21 mouse cellular contexts compared by ENCODE assay signal in the genomic region with DNA sequence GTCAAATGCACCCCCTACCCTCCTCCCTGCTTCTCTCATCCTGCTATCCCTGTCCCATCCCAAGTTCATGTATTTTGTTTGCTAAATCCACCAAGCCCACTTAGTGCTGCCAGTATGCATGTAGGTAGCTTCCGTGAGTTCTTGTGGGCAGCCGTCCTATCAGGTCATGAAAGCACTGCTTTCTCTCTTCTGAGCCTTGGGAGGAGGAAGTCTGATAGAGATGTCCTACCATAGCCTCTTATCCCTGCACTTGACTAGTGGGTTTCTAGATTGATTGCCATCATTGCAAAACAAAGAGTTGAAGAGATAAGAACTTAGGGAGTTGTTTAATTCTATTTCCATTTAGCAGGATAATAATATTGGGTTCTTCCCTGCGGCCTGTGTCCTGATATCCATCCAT. TPM values are rescaled to one million over a fixed set of nuclear protein-coding genes. Genes with fewer than 3 reads are reported as not detected.
DNase-seq lines count a peak whose midpoint lies in the region; ATAC-seq and TF ChIP-seq lines count a peak whose summit lies in the region.
"Had no signal": no experiment of that assay in that cellular context is flagged by ENCODE, and none has a peak within 500 bp of the region (broad histone marks: within the 10 kb centered on the region; RNA-seq: fewer than 3 reads in every experiment).

No protein-coding gene starts in this region.

- 0 out of 2 replicates have a peak overlapping the region, but pooled peaks have one; percentile 50 for H3K9ac ChIP-seq in heart, embryonic 13.5 days
- no peak overlapping the region for H3K9ac ChIP-seq in heart, postnatal 0 days (replicated peaks; ENCODE audit: low read depth, low read length)
- H3K9ac ChIP-seq: embryonic facial prominence, embryonic 15.5 days; forebrain, embryonic 15.5 days; hindbrain, embryonic 13.5 days had no signal

- H3K9me3 ChIP-seq in heart, embryonic 13.5 days, result no peaks in the 10 kb centered on the region
- no peaks in the 10 kb centered on the region for H3K9me3 ChIP-seq in heart, postnatal 0 days (replicated peaks; ENCODE audit: control insufficient read depth, low read length)
- H3K9me3 ChIP-seq: embryonic facial prominence, embryonic 15.5 days; forebrain, embryonic 15.5 days; G1E; hindbrain, embryonic 13.5 days had no signal

- no peak for TF ChIP-seq CTCF in gastrocnemius, adult 2 months (IDR thresholded peaks at IDR 0.05)
- TF ChIP-seq CTCF in heart, postnatal 0 days (IDR thresholded peaks at IDR 0.05; ENCODE audit: low read depth), result no peak

- no peak for DNase-seq in gastrocnemius, adult 2 months
- DNase-seq in gastrocnemius, postnatal 10 days, result no peak
- no peak for DNase-seq in heart, postnatal 25 days (ENCODE audit: low spot score)
- DNase-seq in heart, postnatal 0 days (ENCODE audit: low spot score), result no peak
- no peak for DNase-seq in heart, adult 9 months (ENCODE audit: low spot score in 2 of 2)
- DNase-seq: adrenal gland, postnatal 10 days; B cell, adult 2 months; cerebellum, adult 11 months; cerebellum, adult 8-10 months; cerebellum, postnatal 14 days; embryo, embryonic 11 days; gastrocnemius, postnatal 14 days; kidney, adult 2 months had no signal

- TF ChIP-seq EP300 in heart, postnatal 0 days (IDR thresholded peaks at IDR 0.05; ENCODE audit: low read depth), result no peak

- H3K4me2 ChIP-seq in heart, embryonic 13.5 days, result peak overlapping the region; percentile 38
- no peak overlapping the region for H3K4me2 ChIP-seq in heart, postnatal 0 days (ENCODE audit: low read depth, low read length)
- H3K4me2 ChIP-seq: embryonic facial prominence, embryonic 15.5 days; forebrain, embryonic 15.5 days; hindbrain, embryonic 13.5 days had no signal

- intact Hi-C loops in gastrocnemius, adult 2 months (cut with DNase I), result no loop called here
- intact Hi-C loops in heart, postnatal 25 days (cut with DNase I), result no loop called here

- no peak for ATAC-seq in heart, embryonic 13.5 days (ENCODE audit: extremely low read depth, insufficient number of reproducible peaks, low FRiP score, low TSS enrichment)
- ATAC-seq in heart, postnatal 0 days (ENCODE audit: insufficient read depth, low read depth), result no peak
- ATAC-seq in megakaryocyte-erythroid progenitor cell, adult 5-6 weeks (replicated peaks; ENCODE audit: low FRiP score, low TSS enrichment, poor library complexity, severe bottlenecking), result 0 out of 2 replicates have a peak, but pooled peaks have one; percentile 29
- ATAC-seq: CD4-positive, CD25-positive, alpha-beta regulatory T cell, adult 4 months; forebrain, embryonic 15.5 days; hindbrain, postnatal 0 days had no signal

- no peak overlapping the region for H3K4me3 ChIP-seq in gastrocnemius, adult 2 months
- H3K4me3 ChIP-seq in heart, embryonic 13.5 days, result no peak overlapping the region
- no peak overlapping the region for H3K4me3 ChIP-seq in heart, postnatal 0 days (ENCODE audit: low read depth, low read length)
- H3K4me3 ChIP-seq: embryonic facial prominence, embryonic 15.5 days; forebrain, embryonic 15.5 days; hindbrain, embryonic 13.5 days had no signal

- WGBS in heart, embryonic 13.5 days, result 26% methylated on average over 3 of the region's 3 CpGs
- WGBS in heart, postnatal 0 days, result 34% methylated on average over 3 of the region's 3 CpGs

- H3K27me3 ChIP-seq in heart, embryonic 13.5 days (replicated peaks), result no peaks in the 10 kb centered on the region
- no peaks in the 10 kb centered on the region for H3K27me3 ChIP-seq in heart, postnatal 0 days (ENCODE audit: control insufficient read depth, insufficient read depth, low read length)
- H3K27me3 ChIP-seq: embryonic facial prominence, embryonic 15.5 days; forebrain, embryonic 15.5 days; hindbrain, embryonic 13.5 days had no signal

- H3K36me3 ChIP-seq in heart, embryonic 13.5 days, result peaks cover 5% of the 10 kb centered on the region
- H3K36me3 ChIP-seq in heart, postnatal 0 days (replicated peaks; ENCODE audit: control insufficient read depth, insufficient read depth, low read length), result no peaks in the 10 kb centered on the region
- H3K36me3 ChIP-seq: embryonic facial prominence, embryonic 15.5 days; forebrain, embryonic 15.5 days; hindbrain, embryonic 13.5 days had no signal

- peaks cover 71% of the 10 kb centered on the region for H3K4me1 ChIP-seq in heart, embryonic 13.5 days
- peaks cover 43% of the 10 kb centered on the region for H3K4me1 ChIP-seq in heart, postnatal 0 days (ENCODE audit: control insufficient read depth, insufficient read depth)

- peak overlapping the region; percentile 44; the same call in 1 of the 2 replicates for H3K27ac ChIP-seq in gastrocnemius, adult 2 months
- H3K27ac ChIP-seq in heart, embryonic 13.5 days (replicated peaks), result peak overlapping the region; percentile 76
- peak overlapping the region; percentile 78 for H3K27ac ChIP-seq in heart, postnatal 0 days (ENCODE audit: low read depth)
- H3K27ac ChIP-seq: embryonic facial prominence, embryonic 15.5 days; forebrain, embryonic 15.5 days; hindbrain, embryonic 13.5 days; hindbrain, postnatal 0 days had no signal

RNA-seq across cellular contexts. Expression of a gene that starts 9.6 kb away (rescaled TPM):
- total RNA-seq in gastrocnemius, adult 2 months (2021), result 10 to 100 TPM; 23.2 to 29.1 TPM
- 10 to 100 TPM; 48.7 to 65.4 TPM for total RNA-seq in gastrocnemius, postnatal 10 days (2021)
- polyA plus RNA-seq in heart, embryonic 13.5 days (2015; fragmentation: Nextera tagmentation; extraction: Ambion mirVana), result 88.1 and 100.0 TPM in 2 replicates
- total RNA-seq in heart, postnatal 25 days (2021), result 10 to 100 TPM; 58.1 to 61.7 TPM
- 87.8 and 92.5 TPM in 2 replicates for total RNA-seq in heart, postnatal 0 days (2014; rRNA removed; ENCODE audit: low replicate concordance)
- 68.0 and 78.1 TPM in 2 replicates for polyA plus RNA-seq in heart, postnatal 0 days (2015; fragmentation: Nextera tagmentation; extraction: Ambion mirVana)
- total RNA-seq in megakaryocyte-erythroid progenitor cell, adult 5-6 weeks (2014; fragmentation: Nextera tagmentation), result 64.2 and 92.2 TPM in 2 replicates
- total RNA-seq in megakaryocyte-erythroid progenitor cell, adult 5-6 weeks (2017), result 131 and 151 TPM in 2 replicates
